Mouse (Mus musculus) intestine, postnatal 0 days (tissue): ENCODE data around the gene Adgrg1. TPM values are rescaled to one million over a fixed set of nuclear protein-coding genes. Genes with fewer than 3 reads are reported as not detected.
A peak's percentile ranks its signal among the peaks of the same experiment; 100 is the strongest.

Source experiments
- ATAC-seq: fragments of 200-750 bp; cut with Nextera tagmentation; 2 replicates; pipeline ENCODE4 v1.8.0; 2017; ENCODE audit warnings: mild to moderate bottlenecking, moderate TSS enrichment, moderate library complexity
- H3K27ac ChIP-seq: fragments of 300-500 bp; sonication (generic); 2 replicates; pipeline ENCODE4 v1.5.1; 2014; ENCODE audit warnings: mild to moderate bottlenecking, low read depth, low read length, moderate library complexity
- H3K27me3 ChIP-seq: fragments of 300-500 bp; sonication (generic); replicated peaks from 2 replicates; pipeline ENCODE4 v1.6.1; 2014; ENCODE audit warnings: low read length, mixed read lengths; ENCODE audit not compliant: control insufficient read depth, insufficient read depth
- H3K36me3 ChIP-seq: fragments of 300-500 bp; sonication (generic); 2 replicates; pipeline ENCODE4 v1.6.1; 2014; ENCODE audit warnings: mild to moderate bottlenecking, moderate library complexity; ENCODE audit not compliant: control insufficient read depth, insufficient read depth
- H3K4me1 ChIP-seq: fragments of 300-500 bp; sonication (generic); replicated peaks from 2 replicates; pipeline ENCODE4 v1.6.1; 2014; ENCODE audit warnings: antibody characterized with exemption, low read length, mixed read lengths; ENCODE audit not compliant: control insufficient read depth, insufficient read depth
- H3K4me2 ChIP-seq: fragments of 300-500 bp; sonication (generic); replicated peaks from 2 replicates; pipeline ENCODE4 v1.6.1; 2014; ENCODE audit warnings: low read depth, mild to moderate bottlenecking, moderate library complexity
- H3K4me3 ChIP-seq: fragments of 300-500 bp; sonication (generic); 2 replicates; pipeline ENCODE4 v1.5.1; 2014; ENCODE audit warnings: low read depth, low read length
- H3K9ac ChIP-seq: fragments of 300-500 bp; sonication (generic); 2 replicates; pipeline ENCODE4 v1.6.1; 2014; ENCODE audit warnings: mild to moderate bottlenecking, low read depth, low read length
- H3K9me3 ChIP-seq: fragments of 300-500 bp; sonication (generic); 2 replicates; pipeline ENCODE4 v1.6.1; 2016; ENCODE audit warnings: mixed run types; ENCODE audit not compliant: control insufficient read depth
- CTCF ChIP-seq: sonication (generic); IDR thresholded peaks from 2 replicates; pipeline ENCODE4 v1.5.1; 2016; ENCODE audit warnings: low read depth, mild to moderate bottlenecking, control low read depth, antibody characterized with exemption, moderate library complexity
- WGBS: fragments of 180-500 bp; shearing (Covaris S2); extraction: QIAGEN DNeasy Blood & Tissue Kit; methylation state at CpG from one replicate; pipeline ENCODE4 v1.1.7; 2014; 5-methylcytosine and 5-hydroxymethylcytosine counted together
- polyA plus RNA-seq: library from polyadenylated mRNA; unstranded; fragments of >200 nt; fragmentation: Nextera tagmentation; extraction: Ambion mirVana; gene quantifications from 2 replicates; pipeline ENCODE4 v1.2.1, GENCODE M21; 2015

Adgrg1 gene
- polyA plus RNA-seq, 1 experiment from 2014 or later = 22.7 TPM

GRCm38 (mm10) chr8:94967071-94967470 lies 7.5 kb upstream of the Adgrg1 start:
- H3K9me3 ChIP-seq = no peaks in the 10 kb centered on the region
- no peak overlapping the region for H3K4me3 ChIP-seq
- H3K4me2 ChIP-seq = 0 out of 2 replicates have a peak overlapping the region, but pooled peaks have one; percentile 4
- peak; percentile 90 for ATAC-seq
- H3K27me3 ChIP-seq = no peaks in the 10 kb centered on the region
- no peak overlapping the region for H3K9ac ChIP-seq
- TF ChIP-seq CTCF = no peak
- H3K4me1 ChIP-seq = 0 out of 2 replicates have a peak, but pooled peaks cover 7% of the 10 kb centered on the region
- no peaks in the 10 kb centered on the region for H3K36me3 ChIP-seq
- 27% methylated on average over 4 of the region's 4 CpGs for WGBS
- H3K27ac ChIP-seq = peak overlapping the region; percentile 78

GRCm38 (mm10) chr8:94967554-94967953 lies 7.0 kb upstream of the Adgrg1 start:
- H3K4me1 ChIP-seq = 0 out of 2 replicates have a peak, but pooled peaks cover 7% of the 10 kb centered on the region
- no peak overlapping the region for H3K9ac ChIP-seq
- no peaks in the 10 kb centered on the region for H3K36me3 ChIP-seq
- no peak overlapping the region for H3K4me3 ChIP-seq
- no peaks in the 10 kb centered on the region for H3K27me3 ChIP-seq
- WGBS = 71% methylated on average over 3 of the region's 3 CpGs
- TF ChIP-seq CTCF = no peak
- H3K4me2 ChIP-seq = no peak overlapping the region
- peak; percentile 44 for ATAC-seq
- peak overlapping the region; percentile 78 for H3K27ac ChIP-seq
- no peaks in the 10 kb centered on the region for H3K9me3 ChIP-seq

GRCm38 (mm10) chr8:94973270-94973669 lies 1.3 kb upstream of the Adgrg1 start:
- no peaks in the 10 kb centered on the region for H3K36me3 ChIP-seq
- no peak overlapping the region for H3K9ac ChIP-seq
- 80% methylated on average over 9 of the region's 9 CpGs for WGBS
- H3K27me3 ChIP-seq = no peaks in the 10 kb centered on the region
- no peak overlapping the region for H3K4me2 ChIP-seq
- no peak for TF ChIP-seq CTCF
- H3K4me1 ChIP-seq = no peaks in the 10 kb centered on the region
- no peak overlapping the region for H3K4me3 ChIP-seq
- no peaks in the 10 kb centered on the region for H3K9me3 ChIP-seq
- no peak for ATAC-seq
- no peak overlapping the region for H3K27ac ChIP-seq

- Histone ChIP-seq H3K36me3 (no peaks in the 10 kb centered on the region), H3K9me3 (no peaks in the 10 kb centered on the region), H3K4me3 (no peak overlapping the region), H3K27me3 (no peaks in the 10 kb centered on the region), H3K27ac (peak overlapping the region; percentile 66; the same call in 1 of the 2 replicates), H3K9ac (no peak overlapping the region), H3K4me1 (no peaks in the 10 kb centered on the region), H3K4me2 (no peak overlapping the region)
- no peak for ATAC-seq
- 74% methylated on average over 9 of the region's 9 CpGs for WGBS
- no peak for TF ChIP-seq CTCF
These were observed 765 bp upstream of the Adgrg1 start for GRCm38 (mm10) chr8:94973786-94974185.

- no peak for TF ChIP-seq CTCF
- 6% methylated on average over 17 of the region's 17 CpGs for WGBS
- H3K9me3 ChIP-seq = no peaks in the 10 kb centered on the region
- H3K36me3 ChIP-seq = no peaks in the 10 kb centered on the region
- H3K27me3 ChIP-seq = no peaks in the 10 kb centered on the region
- no peaks in the 10 kb centered on the region for H3K4me1 ChIP-seq
- H3K4me3 ChIP-seq = peak overlapping the region; percentile 36
- peak overlapping the region; percentile 70 for H3K4me2 ChIP-seq
- H3K9ac ChIP-seq = peak overlapping the region; percentile 53
- peak overlapping the region; percentile 85 for H3K27ac ChIP-seq
- ATAC-seq = peak; percentile 81
These were observed 2.3 kb downstream of the Adgrg1 start for GRCm38 (mm10) chr8:94976651-94977417.

GRCm38 (mm10) chr8:94978131-94978530 lies 3.6 kb downstream of the Adgrg1 start:
- TF ChIP-seq CTCF = no peak
- WGBS = 32% methylated on average over 9 of the region's 9 CpGs
- Histone ChIP-seq H3K9me3 (no peaks in the 10 kb centered on the region), H3K36me3 (no peaks in the 10 kb centered on the region), H3K4me1 (no peaks in the 10 kb centered on the region), H3K27me3 (no peaks in the 10 kb centered on the region), H3K4me2 (peak overlapping the region; percentile 70), H3K4me3 (peak overlapping the region; percentile 36), H3K27ac (peak overlapping the region; percentile 85; the same call in 1 of the 2 replicates), H3K9ac (0 out of 2 replicates have a peak overlapping the region, but pooled peaks have one; percentile 53)
- no peak for ATAC-seq
